Comparison of ENCODE assay signal across 8 mouse cellular contexts in the genomic region with DNA sequence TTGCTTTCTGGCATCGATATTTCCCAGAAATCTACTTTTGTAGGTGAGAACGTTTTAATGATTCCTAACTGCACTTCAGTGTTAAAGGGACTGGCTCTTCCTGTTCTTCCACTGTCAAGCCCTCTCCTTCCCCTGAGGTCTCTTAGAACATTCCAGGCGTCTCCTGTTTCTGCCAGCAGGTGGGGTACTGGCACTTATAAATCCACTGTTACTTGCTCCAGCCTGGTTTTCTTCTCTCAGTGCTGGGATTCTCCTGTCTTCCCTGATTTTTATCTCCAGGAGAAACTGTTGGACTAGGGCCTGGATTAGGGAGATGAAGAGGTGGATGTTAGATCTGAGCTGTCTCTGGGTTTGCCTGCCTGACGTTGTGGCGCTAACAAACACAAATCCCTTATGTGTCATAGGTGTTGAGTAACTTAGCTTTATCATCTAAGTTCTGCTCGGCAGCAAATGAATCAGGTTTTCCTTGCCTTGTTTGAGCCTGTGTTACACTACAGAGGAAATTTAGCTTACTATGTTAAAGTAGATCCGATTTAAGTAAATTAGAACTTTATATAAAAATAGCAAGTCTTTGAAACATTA. TPM values are rescaled to one million over a fixed set of nuclear protein-coding genes. Genes with fewer than 3 reads are reported as not detected.
DNase-seq lines count a peak whose midpoint lies in the region; ATAC-seq and TF ChIP-seq lines count a peak whose summit lies in the region.

No protein-coding gene starts in this region.

- peak; percentile 41 for TF ChIP-seq CTCF in ES-Bruce4 (IDR thresholded peaks at IDR 0.05; ENCODE audit: low read depth, low read length)
- peak; percentile 82 for TF ChIP-seq CTCF in lung, embryonic 14.5 days (IDR thresholded peaks at IDR 0.05; ENCODE audit: low read depth)

- H3K4me3 ChIP-seq in ES-Bruce4 (ENCODE audit: low read depth, low read length), result no peak overlapping the region
- H3K4me3 ChIP-seq in forebrain, embryonic 13.5 days, result no peak overlapping the region
- H3K4me3 ChIP-seq in heart, embryonic 16.5 days (ENCODE audit: low read length), result no peak overlapping the region
- no peak overlapping the region for H3K4me3 ChIP-seq in lung, embryonic 14.5 days (ENCODE audit: low read depth, low read length)

- H3K27ac ChIP-seq in ES-Bruce4 (ENCODE audit: insufficient read depth, low read length), result no peak overlapping the region
- no peak overlapping the region for H3K27ac ChIP-seq in forebrain, embryonic 13.5 days
- H3K27ac ChIP-seq in heart, embryonic 16.5 days (ENCODE audit: low read length), result no peak overlapping the region; the same call in 1 of the 2 replicates
- H3K27ac ChIP-seq in lung, embryonic 14.5 days (ENCODE audit: low read depth), result no peak overlapping the region

- H3K4me1 ChIP-seq in ES-Bruce4 (ENCODE audit: control insufficient read depth, insufficient read depth, low read length), result peaks cover 2% of the 10 kb centered on the region
- peaks cover 15% of the 10 kb centered on the region for H3K4me1 ChIP-seq in forebrain, embryonic 13.5 days
- peaks cover 8% of the 10 kb centered on the region for H3K4me1 ChIP-seq in heart, embryonic 16.5 days (ENCODE audit: control insufficient read depth, insufficient read depth, low read length)
- peaks cover under 1% of the 10 kb centered on the region; the same call in 1 of the 2 replicates for H3K4me1 ChIP-seq in lung, embryonic 14.5 days (ENCODE audit: insufficient read depth)

- no peak overlapping the region for H3K4me2 ChIP-seq in forebrain, embryonic 13.5 days
- no peak overlapping the region for H3K4me2 ChIP-seq in heart, embryonic 16.5 days (ENCODE audit: low read depth, low read length)
- no peak overlapping the region for H3K4me2 ChIP-seq in lung, embryonic 14.5 days

- no peak overlapping the region for H3K9ac ChIP-seq in ES-Bruce4 (ENCODE audit: low read depth, poor library complexity, severe bottlenecking)
- no peak overlapping the region for H3K9ac ChIP-seq in forebrain, embryonic 13.5 days
- H3K9ac ChIP-seq in heart, embryonic 16.5 days (ENCODE audit: low read length), result no peak overlapping the region
- H3K9ac ChIP-seq in lung, embryonic 14.5 days, result no peak overlapping the region

- H3K27me3 ChIP-seq in ES-Bruce4 (ENCODE audit: control insufficient read depth, insufficient read depth, low read length, poor library complexity, severe bottlenecking), result no peaks in the 10 kb centered on the region
- no peaks in the 10 kb centered on the region for H3K27me3 ChIP-seq in forebrain, embryonic 13.5 days
- H3K27me3 ChIP-seq in heart, embryonic 16.5 days (ENCODE audit: control insufficient read depth, insufficient read depth, low read length), result no peaks in the 10 kb centered on the region
- H3K27me3 ChIP-seq in lung, embryonic 14.5 days (ENCODE audit: insufficient read depth, low read length), result no peaks in the 10 kb centered on the region

- ATAC-seq in forebrain, embryonic 13.5 days, result peak; percentile 64
- ATAC-seq in heart, embryonic 16.5 days (replicated peaks; ENCODE audit: extremely low read depth, insufficient read depth, low FRiP score), result 0 out of 2 replicates have a peak, but pooled peaks have one; percentile 58
- ATAC-seq in lung, embryonic 14.5 days (ENCODE audit: insufficient read depth), result peak; percentile 52; the same call in 1 of the 2 replicates
- no peak for ATAC-seq in erythroblast, adult 5-6 weeks (replicated peaks; ENCODE audit: low FRiP score, poor library complexity, severe bottlenecking)

- DNase-seq in brain, adult 2 months (ENCODE audit: low read depth, low spot score), result peak; percentile 89
- DNase-seq in large intestine, adult 2 months (ENCODE audit: low read depth, low spot score), result peak; percentile 87
- peak; percentile 90 for DNase-seq in lung, embryonic 14.5 days
- DNase-seq in retina, embryonic 14.5 days (ENCODE audit: low spot score), result peak; percentile 78

- TF ChIP-seq POLR2A in ES-Bruce4 (IDR thresholded peaks at IDR 0.05; ENCODE audit: insufficient read depth, low read length), result no peak

- WGBS in forebrain, embryonic 13.5 days, result 45% methylated on average over 7 of the region's 7 CpGs
- WGBS in heart, embryonic 16.5 days, result 37% methylated on average over 7 of the region's 7 CpGs
- 27% methylated on average over 7 of the region's 7 CpGs for WGBS in large intestine, adult 2 months
- WGBS in lung, embryonic 14.5 days, result 33% methylated on average over 7 of the region's 7 CpGs

- H3K36me3 ChIP-seq in ES-Bruce4 (ENCODE audit: control insufficient read depth, insufficient read depth, low read length, poor library complexity, severe bottlenecking), result no peaks in the 10 kb centered on the region
- no peaks in the 10 kb centered on the region for H3K36me3 ChIP-seq in forebrain, embryonic 13.5 days (ENCODE audit: poor library complexity, severe bottlenecking)
- no peaks in the 10 kb centered on the region for H3K36me3 ChIP-seq in heart, embryonic 16.5 days (ENCODE audit: control insufficient read depth, insufficient read depth)
- no peaks in the 10 kb centered on the region for H3K36me3 ChIP-seq in lung, embryonic 14.5 days (ENCODE audit: insufficient read depth)

- H3K9me3 ChIP-seq in ES-Bruce4 (replicated peaks; ENCODE audit: control insufficient read depth, insufficient read depth, low read length, poor library complexity, severe bottlenecking), result no peaks in the 10 kb centered on the region
- no peaks in the 10 kb centered on the region for H3K9me3 ChIP-seq in forebrain, embryonic 13.5 days (replicated peaks)
- no peaks in the 10 kb centered on the region for H3K9me3 ChIP-seq in heart, embryonic 16.5 days (replicated peaks; ENCODE audit: control insufficient read depth, low read length)
- no peaks in the 10 kb centered on the region for H3K9me3 ChIP-seq in lung, embryonic 14.5 days (ENCODE audit: low read depth, low read length)

- TF ChIP-seq EP300 in ES-Bruce4 (IDR thresholded peaks at IDR 0.05; ENCODE audit: insufficient read depth, low read depth, low read length), result no peak

RNA-seq across cellular contexts. Expression of a gene that starts 44.0 kb away (rescaled TPM):
- polyA plus RNA-seq in ES-Bruce4 (2011; ENCODE audit: insufficient read depth, insufficient read length, low read depth, missing spikeins), result 5.8 and 5.9 TPM in 2 replicates
- 2.4 and 2.7 TPM in 2 replicates for polyA plus RNA-seq in forebrain, embryonic 13.5 days (2015; fragmentation: Nextera tagmentation; extraction: Ambion mirVana)
- 7.8 and 8.3 TPM in 2 replicates for polyA plus RNA-seq in heart, embryonic 16.5 days (2015; fragmentation: Nextera tagmentation; extraction: Ambion mirVana)
- polyA plus RNA-seq in large intestine, adult 2 months (2012; rRNA removed), result 23.3 and 30.1 TPM in 2 replicates
- 6.4 and 7.5 TPM in 2 replicates for polyA plus RNA-seq in lung, embryonic 14.5 days (2014; fragmentation: Nextera tagmentation; extraction: Ambion mirVana)
- 12.7 and 16.7 TPM in 2 replicates for total RNA-seq in erythroblast, adult 5-6 weeks (2015; ENCODE audit: low replicate concordance)
- total RNA-seq in erythroblast, adult 5-6 weeks (2017; ENCODE audit: low replicate concordance), result 2.2 and 3.2 TPM in 2 replicates
